Mouse (Mus musculus) liver, embryonic 12.5 days (tissue): ENCODE measurements around the gene Nav3. TPM values are rescaled to one million over a fixed set of nuclear protein-coding genes. Genes with fewer than 3 reads are reported as not detected.
"Not testable (repeated sequence)": the region's sequence is repeated elsewhere in the genome, so short reads cannot be mapped to it uniquely, and the experiment has no call there.

Experiments
- ATAC-seq: fragments of 200-750 bp; cut with Nextera tagmentation; 2 replicates; pipeline ENCODE4 v1.8.0; 2017; ENCODE audit warnings: moderate number of reproducible peaks, mild to moderate bottlenecking, moderate library complexity
- H3K27ac ChIP-seq: fragments of 300-500 bp; sonication (generic); 2 replicates; pipeline ENCODE4 v1.5.1; 2016; ENCODE audit warnings: mild to moderate bottlenecking
- H3K27me3 ChIP-seq: fragments of 300-500 bp; sonication (generic); replicated peaks from 2 replicates; pipeline ENCODE4 v1.6.1; 2016; ENCODE audit warnings: mild to moderate bottlenecking, moderate library complexity
- H3K36me3 ChIP-seq: fragments of 300-500 bp; sonication (generic); 2 replicates; pipeline ENCODE4 v1.6.1; 2016; ENCODE audit warnings: mild to moderate bottlenecking, moderate library complexity
- H3K4me1 ChIP-seq: fragments of 300-500 bp; sonication (generic); 2 replicates; pipeline ENCODE4 v1.6.1; 2016
- H3K4me2 ChIP-seq: fragments of 300-500 bp; sonication (generic); 2 replicates; pipeline ENCODE4 v1.6.1; 2016; ENCODE audit warnings: mild to moderate bottlenecking, moderate library complexity
- H3K4me3 ChIP-seq: fragments of 300-500 bp; sonication (generic); 2 replicates; pipeline ENCODE4 v1.5.1; 2016; ENCODE audit warnings: mild to moderate bottlenecking, moderate library complexity
- H3K9ac ChIP-seq: fragments of 300-500 bp; sonication (generic); 2 replicates; pipeline ENCODE4 v1.6.1; 2016; ENCODE audit warnings: mild to moderate bottlenecking, moderate library complexity
- H3K9me3 ChIP-seq: fragments of 300-500 bp; sonication (generic); replicated peaks from 2 replicates; pipeline ENCODE4 v1.6.1; 2016; ENCODE audit warnings: mild to moderate bottlenecking, moderate library complexity
- WGBS: fragments of 180-500 bp; shearing (Covaris S2); methylation state at CpG from one replicate; pipeline ENCODE4 v1.1.7; 2016; ENCODE audit not compliant: insufficient replicate concordance; 5-methylcytosine and 5-hydroxymethylcytosine counted together
- polyA plus RNA-seq: library from polyadenylated mRNA; unstranded; fragments of >200 nt; fragmentation: Nextera tagmentation; extraction: Ambion mirVana; gene quantifications from 2 replicates; pipeline ENCODE4 v1.2.1, GENCODE M21; 2016

The Nav3 gene
- polyA plus RNA-seq, 1 experiment from 2014 or later = 0.13 TPM

DNA sequence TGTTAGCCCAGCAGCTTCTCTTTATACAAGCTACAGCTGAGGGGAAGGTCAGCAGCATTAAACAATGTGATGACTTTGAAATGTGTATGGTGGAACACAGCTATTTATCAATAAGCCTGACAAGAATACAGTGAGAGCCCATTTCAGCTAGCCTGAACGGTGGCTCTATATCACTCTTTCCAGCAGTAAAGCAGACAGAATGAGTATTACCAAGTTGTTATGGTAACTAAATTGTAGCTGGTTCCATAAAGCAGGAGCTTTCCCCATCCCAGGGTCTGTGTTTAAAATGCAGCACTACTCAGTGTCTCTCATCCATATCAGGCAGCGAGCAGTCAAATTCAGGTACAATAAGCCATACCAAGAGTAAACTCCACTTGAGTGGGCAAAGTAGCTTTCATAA lies 27.0 kb downstream of the Nav3 start:
- 67% methylated on average over 2 of the region's 2 CpGs for WGBS
- no peak overlapping the region for H3K27ac ChIP-seq
- H3K4me1 ChIP-seq = no peaks in the 10 kb centered on the region
- no peaks in the 10 kb centered on the region for H3K36me3 ChIP-seq
- H3K9me3 ChIP-seq = no peaks in the 10 kb centered on the region
- no peaks in the 10 kb centered on the region for H3K27me3 ChIP-seq
- no peak overlapping the region for H3K4me3 ChIP-seq
- no peak overlapping the region for H3K4me2 ChIP-seq
- ATAC-seq = no peak
- no peak overlapping the region for H3K9ac ChIP-seq

DNA sequence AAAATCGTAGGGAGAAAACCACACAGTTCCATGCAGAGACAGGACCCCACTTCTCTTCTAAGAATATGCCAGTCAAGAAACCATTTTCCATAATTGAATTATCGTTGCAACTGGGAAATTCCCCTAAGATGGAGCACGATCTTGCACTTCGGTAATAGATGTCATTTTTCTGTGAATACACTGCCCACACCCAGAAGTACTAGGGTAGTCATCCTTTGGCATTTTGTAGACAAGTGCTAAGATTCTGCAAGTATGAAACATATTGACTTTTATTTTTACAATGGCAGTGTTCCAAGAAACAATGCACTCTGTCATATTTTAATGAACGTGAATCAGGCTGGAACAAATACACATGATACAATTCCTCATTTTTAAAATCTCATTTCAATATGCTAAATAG lies 34.5 kb downstream of the Nav3 start:
- no peak overlapping the region for H3K4me2 ChIP-seq
- WGBS = 69% methylated on average over 5 of the region's 5 CpGs

DNA sequence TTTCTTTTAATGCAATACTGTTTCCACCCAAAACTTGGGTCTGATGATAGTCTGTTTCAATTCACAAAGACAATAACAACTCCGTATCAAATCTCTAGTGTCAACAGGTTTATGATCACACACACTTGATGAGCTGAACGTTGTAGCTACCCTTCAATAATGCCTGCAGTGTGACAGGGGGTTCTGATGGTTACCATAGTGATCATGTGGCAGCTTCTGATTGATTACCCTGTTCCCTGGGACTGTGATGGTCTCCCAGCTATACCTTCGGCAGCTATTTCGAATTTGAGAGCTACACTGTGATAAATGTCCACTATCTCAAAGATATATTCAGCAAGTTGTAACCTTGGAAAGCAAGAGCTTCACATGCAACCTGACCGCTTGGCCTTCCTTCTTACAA lies 39.0 kb downstream of the Nav3 start:
- Histone ChIP-seq H3K9me3 (no peaks in the 10 kb centered on the region), H3K27me3 (no peaks in the 10 kb centered on the region), H3K9ac (no peak overlapping the region), H3K4me1 (no peaks in the 10 kb centered on the region), H3K4me3 (no peak overlapping the region), H3K36me3 (no peaks in the 10 kb centered on the region), H3K4me2 (no peak overlapping the region), H3K27ac (no peak overlapping the region)
- ATAC-seq = no peak
- WGBS = 64% methylated on average over 5 of the region's 5 CpGs

More for the DNA sequence above, 34.5 kb downstream of the Nav3 start:
- Histone ChIP-seq H3K4me1 (no peaks in the 10 kb centered on the region), H3K4me3 (no peak overlapping the region), H3K9me3 (no peaks in the 10 kb centered on the region), H3K27me3 (no peaks in the 10 kb centered on the region), H3K9ac (no peak overlapping the region), H3K27ac (no peak overlapping the region), H3K36me3 (no peaks in the 10 kb centered on the region)
- ATAC-seq = no peak

DNA sequence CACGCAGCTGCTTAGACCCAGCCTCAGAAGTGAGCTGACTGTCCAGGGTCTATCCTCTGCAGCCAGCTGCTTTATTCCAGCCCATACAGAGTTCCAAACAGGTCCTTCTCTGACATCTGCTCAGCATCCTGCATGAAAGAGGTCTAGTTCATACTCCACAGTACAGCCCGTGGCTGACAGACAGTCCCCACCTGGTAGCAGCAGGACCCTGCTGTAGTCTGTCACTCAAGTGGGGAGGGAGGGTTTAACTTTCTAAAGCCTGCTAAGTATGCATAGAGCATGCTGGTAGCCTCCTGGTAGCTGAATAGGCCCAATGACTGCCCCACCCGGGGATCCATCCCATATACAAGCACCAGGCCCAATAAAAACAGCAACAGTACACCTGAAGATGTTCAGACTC lies 40.4 kb downstream of the Nav3 start:
- H3K9me3 ChIP-seq = no peaks in the 10 kb centered on the region
- no peaks in the 10 kb centered on the region for H3K27me3 ChIP-seq
- 60% methylated on average over 3 of the region's 3 CpGs for WGBS
- no peaks in the 10 kb centered on the region for H3K4me1 ChIP-seq
- no peak overlapping the region for H3K4me2 ChIP-seq
- no peak overlapping the region for H3K27ac ChIP-seq
- ATAC-seq = no peak
- H3K36me3 ChIP-seq = no peaks in the 10 kb centered on the region
- no peak overlapping the region for H3K9ac ChIP-seq
- no peak overlapping the region for H3K4me3 ChIP-seq

DNA sequence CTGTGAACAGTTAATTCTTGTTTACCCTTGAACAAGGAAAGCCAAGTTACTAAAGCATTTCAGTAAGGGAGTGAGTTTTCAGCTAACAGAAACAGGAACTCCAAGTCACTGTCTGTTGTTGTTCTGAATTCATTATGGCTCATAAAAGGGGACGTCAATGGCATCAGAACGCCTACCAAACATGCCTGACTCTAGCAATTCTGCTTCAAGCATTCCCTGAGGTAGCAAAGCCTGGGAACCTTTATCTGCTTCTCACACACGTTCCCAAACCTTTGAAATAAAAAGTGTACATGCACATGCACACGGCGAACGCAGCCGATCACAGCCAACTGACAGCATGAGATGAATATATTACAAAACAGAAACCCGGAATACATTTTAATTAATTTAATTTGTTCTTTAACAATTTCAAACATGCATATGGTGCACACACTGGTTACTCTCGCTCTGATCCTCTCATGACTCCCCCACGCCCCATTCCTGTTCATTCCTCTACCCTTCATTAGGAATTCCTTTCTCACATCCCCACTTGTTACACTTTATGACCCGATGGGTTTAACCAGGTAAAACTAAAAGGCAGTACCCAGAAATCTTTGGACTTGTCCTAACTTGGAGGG lies 42.6 kb downstream of the Nav3 start:
- H3K27me3 ChIP-seq = no peaks in the 10 kb centered on the region
- no peaks in the 10 kb centered on the region for H3K36me3 ChIP-seq
- no peak overlapping the region for H3K27ac ChIP-seq
- 70% methylated on average over 11 of the region's 11 CpGs for WGBS
- H3K4me1 ChIP-seq = no peaks in the 10 kb centered on the region
- H3K9ac ChIP-seq = no peak overlapping the region
- no peaks in the 10 kb centered on the region for H3K9me3 ChIP-seq
- no peak overlapping the region for H3K4me2 ChIP-seq
- H3K4me3 ChIP-seq = no peak overlapping the region
- ATAC-seq = no peak

DNA sequence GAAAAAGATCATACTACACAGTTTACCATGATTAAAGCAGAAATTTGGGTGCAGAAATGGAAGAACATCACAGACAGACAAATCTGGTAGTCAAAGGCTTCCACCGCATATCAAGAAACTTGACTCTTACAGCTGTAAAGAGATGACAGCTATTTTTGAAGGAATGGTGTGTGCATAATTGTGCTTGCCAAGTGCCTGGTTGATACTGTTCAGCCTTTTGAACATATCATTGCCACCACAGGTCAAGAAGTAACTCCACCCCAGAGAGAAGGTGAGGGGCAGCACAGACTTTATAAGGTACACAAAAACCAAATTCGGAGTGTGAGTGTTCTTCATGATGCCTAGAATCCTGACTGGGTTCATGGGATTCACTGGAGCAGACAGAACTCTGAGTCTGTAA lies 53.1 kb downstream of the Nav3 start:
- WGBS = 45% methylated on average over 2 of the region's 2 CpGs

DNA sequence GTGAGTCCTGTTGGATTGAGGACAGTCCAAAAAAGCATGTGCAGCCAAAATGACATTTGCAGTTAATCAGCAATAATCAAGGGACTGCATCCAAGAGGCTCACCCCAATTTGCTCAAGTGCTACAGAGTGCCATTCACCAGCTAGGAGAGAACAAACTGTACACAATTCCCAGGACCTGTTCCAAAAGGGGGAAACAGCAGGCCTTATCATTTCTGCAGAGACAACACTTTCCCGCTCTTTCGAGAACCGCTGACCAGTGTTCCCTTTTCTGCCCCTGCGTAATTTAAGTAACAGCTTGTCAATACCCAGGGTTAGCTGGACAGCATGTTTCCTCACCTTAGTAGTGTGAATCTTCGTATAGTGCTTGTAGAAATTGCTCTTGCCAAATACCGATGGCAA lies 55.4 kb downstream of the Nav3 start:
- ATAC-seq = no peak
- no peak overlapping the region for H3K27ac ChIP-seq
- H3K9me3 ChIP-seq = no peaks in the 10 kb centered on the region
- H3K27me3 ChIP-seq = no peaks in the 10 kb centered on the region
- no peak overlapping the region for H3K4me2 ChIP-seq
- H3K9ac ChIP-seq = no peak overlapping the region
- 73% methylated on average over 6 of the region's 6 CpGs for WGBS
- no peaks in the 10 kb centered on the region for H3K36me3 ChIP-seq
- no peak overlapping the region for H3K4me3 ChIP-seq
- H3K4me1 ChIP-seq = no peaks in the 10 kb centered on the region

More for the DNA sequence above, 53.1 kb downstream of the Nav3 start:
- Histone ChIP-seq H3K27me3 (no peaks in the 10 kb centered on the region), H3K9ac (no peak overlapping the region), H3K4me2 (no peak overlapping the region), H3K4me3 (no peak overlapping the region), H3K36me3 (no peaks in the 10 kb centered on the region), H3K9me3 (no peaks in the 10 kb centered on the region), H3K27ac (no peak overlapping the region), H3K4me1 (no peaks in the 10 kb centered on the region)
- ATAC-seq = no peak

DNA sequence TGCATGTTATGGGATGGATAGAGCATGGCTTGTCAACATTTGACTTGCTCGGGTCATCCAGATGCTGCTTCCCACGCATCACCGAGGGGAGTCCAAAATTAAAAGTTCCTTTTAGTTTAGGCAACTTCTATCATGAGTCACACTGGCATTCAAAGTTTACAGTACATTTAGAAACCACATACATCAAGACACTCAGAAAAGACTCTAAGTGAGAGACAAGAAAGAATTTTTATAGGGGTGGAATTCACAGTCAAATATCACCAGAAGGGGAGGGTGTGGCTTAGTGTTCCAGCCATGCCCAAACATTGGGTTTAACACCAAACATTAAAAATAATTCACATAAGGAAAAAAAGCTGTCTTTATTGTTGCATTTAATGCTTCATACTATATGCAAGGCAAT lies 57.4 kb downstream of the Nav3 start:
- 68% methylated on average over 3 of the region's 3 CpGs for WGBS
- H3K4me1 ChIP-seq = no peaks in the 10 kb centered on the region
- ATAC-seq = no peak

DNA sequence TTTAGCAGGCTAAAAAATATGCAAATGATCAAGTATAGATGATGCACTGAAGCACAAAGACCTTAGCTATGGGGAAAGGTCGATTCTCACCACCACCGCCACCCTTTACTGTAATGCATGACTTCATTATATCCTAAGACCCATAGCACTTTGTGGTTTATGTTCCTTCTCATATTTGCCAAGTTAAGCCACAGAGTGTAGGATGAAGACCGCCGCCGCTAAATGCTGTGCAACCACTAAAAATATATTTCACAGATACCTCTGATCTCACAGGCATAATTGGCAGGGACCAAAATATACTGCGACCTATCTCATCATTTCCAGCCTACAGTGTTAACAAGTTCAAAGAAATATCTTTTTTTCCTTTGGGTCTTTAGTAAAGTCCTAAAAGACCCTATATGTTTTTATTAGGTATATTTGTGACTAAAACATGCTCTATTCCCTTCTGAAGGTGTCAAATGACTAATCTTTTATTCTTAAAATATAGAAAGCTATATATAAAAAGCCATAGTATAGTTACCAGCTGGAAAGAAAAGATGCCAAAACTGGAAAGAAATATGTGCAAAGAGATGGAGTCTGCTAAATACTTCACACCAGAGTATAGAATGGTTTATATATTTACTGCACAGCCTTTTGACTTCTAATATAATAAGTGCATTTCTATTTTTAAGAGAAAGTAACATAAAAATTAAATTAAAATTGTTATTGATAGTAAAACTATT lies 69.4 kb downstream of the Nav3 start:
- Histone ChIP-seq H3K4me1 (no peaks in the 10 kb centered on the region), H3K27ac (no peak overlapping the region), H3K4me3 (no peak overlapping the region), H3K9ac (no peak overlapping the region), H3K27me3 (no peaks in the 10 kb centered on the region), H3K4me2 (no peak overlapping the region), H3K36me3 (no peaks in the 10 kb centered on the region), H3K9me3 (no peaks in the 10 kb centered on the region)
- no peak for ATAC-seq
- WGBS = 69% methylated on average over 6 of the region's 6 CpGs

More for the DNA sequence above, 57.4 kb downstream of the Nav3 start:
- Histone ChIP-seq H3K4me2 (no peak overlapping the region), H3K9ac (no peak overlapping the region), H3K9me3 (no peaks in the 10 kb centered on the region), H3K36me3 (no peaks in the 10 kb centered on the region), H3K27ac (no peak overlapping the region), H3K4me3 (no peak overlapping the region), H3K27me3 (no peaks in the 10 kb centered on the region)

DNA sequence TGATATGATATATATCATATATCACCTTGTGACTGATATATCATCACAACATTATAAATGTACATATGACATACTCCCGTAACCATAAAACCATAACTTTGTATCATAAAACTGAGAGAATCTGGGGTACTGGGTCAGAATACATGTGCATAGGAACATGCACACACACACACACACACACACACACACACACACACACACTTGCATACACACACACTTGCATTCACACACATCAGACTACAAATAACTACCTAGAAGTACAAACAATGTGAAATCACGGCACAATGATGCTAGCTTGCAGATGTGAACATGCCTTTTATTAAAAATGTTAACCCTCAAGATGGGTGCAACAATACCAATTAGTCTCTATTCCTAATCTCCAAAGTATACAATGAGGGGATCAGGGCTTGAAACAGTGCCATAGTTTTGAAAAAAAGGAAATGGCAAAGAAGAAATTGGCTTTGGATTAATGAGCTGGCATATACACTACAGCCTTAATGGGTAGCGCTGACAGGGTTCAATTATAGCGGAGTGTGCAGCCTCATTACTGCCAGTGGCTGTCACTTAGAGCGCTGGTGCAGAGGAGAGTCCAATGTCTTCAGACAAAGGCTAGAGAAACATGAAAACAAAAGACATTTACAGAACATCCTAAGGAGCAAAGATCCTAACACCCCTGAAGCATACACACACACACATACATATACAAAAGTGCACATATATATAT lies 72.3 kb downstream of the Nav3 start:
- not testable (repeated sequence) for H3K27me3 ChIP-seq, ATAC-seq, H3K9me3 ChIP-seq, H3K4me1 ChIP-seq, H3K27ac ChIP-seq, H3K9ac ChIP-seq, H3K4me3 ChIP-seq, H3K4me2 ChIP-seq, H3K36me3 ChIP-seq
- 78% methylated on average over 5 of the region's 5 CpGs for WGBS

DNA sequence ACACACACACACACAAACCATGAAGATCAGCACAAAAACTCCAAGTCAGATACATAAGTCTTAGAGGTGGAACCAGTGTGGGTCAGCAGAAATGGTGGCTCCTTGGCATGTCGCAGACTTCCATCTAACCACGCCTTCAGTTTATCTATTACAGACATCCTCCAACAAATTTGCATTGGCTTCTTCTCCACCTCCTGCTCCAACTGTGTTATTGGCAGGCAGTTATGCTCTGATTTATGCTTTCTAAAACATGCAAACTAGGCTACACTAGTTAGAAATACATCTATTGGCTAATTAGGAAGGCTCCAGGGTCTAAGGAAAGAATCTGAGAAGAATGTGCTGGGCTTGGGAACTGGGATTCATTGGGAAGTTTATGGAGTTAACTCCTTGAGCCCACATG lies 75.2 kb downstream of the Nav3 start:
- Histone ChIP-seq H3K4me1 (no peaks in the 10 kb centered on the region), H3K9me3 (0 out of 2 replicates have a peak, but pooled peaks cover 4% of the 10 kb centered on the region), H3K9ac (no peak overlapping the region), H3K4me2 (no peak overlapping the region), H3K36me3 (no peaks in the 10 kb centered on the region), H3K27me3 (no peaks in the 10 kb centered on the region), H3K4me3 (no peak overlapping the region), H3K27ac (no peak overlapping the region)
- no peak for ATAC-seq
- WGBS = 76% methylated on average over 2 of the region's 2 CpGs

DNA sequence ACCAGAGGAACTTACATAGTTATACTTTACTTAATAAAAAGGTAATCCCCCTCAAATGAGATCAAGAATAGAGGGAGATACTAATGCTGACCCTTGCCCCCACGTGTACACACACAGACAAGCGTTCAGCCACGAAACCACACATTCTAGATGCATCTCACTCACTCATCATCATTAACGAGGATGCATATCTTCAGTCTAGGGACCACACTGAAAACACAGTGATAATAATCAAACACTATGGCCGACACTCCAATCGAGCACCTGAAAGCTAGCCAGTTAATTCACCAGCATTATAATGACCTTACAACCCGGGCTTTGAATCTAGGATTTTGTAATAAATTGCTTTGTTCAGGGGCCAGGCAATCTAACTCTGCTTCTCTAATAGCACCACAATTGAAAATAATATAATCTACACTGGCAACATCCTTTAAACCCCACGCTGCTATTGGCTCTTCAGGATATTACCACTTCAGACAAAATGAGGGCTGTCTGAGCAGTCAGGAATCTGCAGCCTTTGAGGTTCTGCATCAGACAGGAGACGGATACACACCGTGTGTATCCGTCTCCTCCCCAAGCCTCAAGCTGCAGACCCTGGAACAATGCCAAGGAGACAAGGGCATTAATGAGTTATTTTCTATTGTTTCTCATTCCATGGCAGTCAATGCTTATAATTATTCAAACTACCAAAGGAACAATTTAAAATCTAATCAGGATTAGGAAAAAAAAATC lies 83.1 kb downstream of the Nav3 start:
- no peaks in the 10 kb centered on the region for H3K27me3 ChIP-seq
- no peak for ATAC-seq
- H3K4me3 ChIP-seq = no peak overlapping the region
- H3K4me1 ChIP-seq = no peaks in the 10 kb centered on the region
- H3K4me2 ChIP-seq = no peak overlapping the region
- H3K36me3 ChIP-seq = no peaks in the 10 kb centered on the region
- no peak overlapping the region for H3K9ac ChIP-seq
- no peak overlapping the region for H3K27ac ChIP-seq
- H3K9me3 ChIP-seq = 0 out of 2 replicates have a peak, but pooled peaks cover 4% of the 10 kb centered on the region
- WGBS = 63% methylated on average over 11 of the region's 11 CpGs
